Mouse (Mus musculus): ENCODE results near the gene Ttc3. TPM values are rescaled to one million over a fixed set of nuclear protein-coding genes. Genes with fewer than 3 reads are reported as not detected.
A peak's percentile ranks its signal among the peaks of the same experiment; 100 is the strongest.
"Not testable (repeated sequence)": the region's sequence is repeated elsewhere in the genome, so short reads cannot be mapped to it uniquely, and the experiment has no call there.

The Ttc3 gene
- polyA plus RNA-seq, 1 experiment from 2014 or later: 815 TPM

DNA sequence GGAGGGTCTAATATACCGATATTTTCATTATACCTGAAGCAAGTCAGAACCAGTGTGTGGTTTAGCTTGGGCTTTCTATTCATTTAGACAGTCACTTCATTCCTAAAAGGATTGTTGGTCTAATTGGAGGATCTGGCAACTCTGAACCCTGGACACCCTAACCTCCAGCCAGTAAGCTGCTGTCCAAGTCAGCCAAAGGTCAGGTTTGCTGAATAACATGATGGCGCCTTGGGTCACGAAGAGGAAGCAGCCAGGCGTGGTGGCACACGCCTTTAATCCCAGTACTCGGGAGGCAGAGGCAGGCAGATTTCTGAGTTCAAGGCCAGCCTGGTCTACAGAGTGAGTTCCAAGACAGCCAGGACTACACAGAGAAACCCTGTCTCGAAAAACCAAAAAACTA is 126.8 kb downstream of the Ttc3 start:
- H3K9me3 ChIP-seq (replicated peaks; ENCODE audit: control insufficient read depth, low read length); DNase-seq (ENCODE audit: low spot score); H3K9ac ChIP-seq (ENCODE audit: low read length); H3K27me3 ChIP-seq (replicated peaks; ENCODE audit: control insufficient read depth, insufficient read depth, low read length); H3K27ac ChIP-seq (ENCODE audit: low read depth, low read length); H3K4me3 ChIP-seq (ENCODE audit: low read depth, low read length); ATAC-seq; H3K4me2 ChIP-seq (ENCODE audit: low read length); H3K4me1 ChIP-seq (ENCODE audit: control insufficient read depth, insufficient read depth, low read length): not testable (repeated sequence)
- H3K36me3 ChIP-seq (ENCODE audit: control insufficient read depth, insufficient read depth, low read length): peaks cover 63% of the 10 kb centered on the region
- WGBS: 90% methylated on average over 7 of the region's 7 CpGs

DNA sequence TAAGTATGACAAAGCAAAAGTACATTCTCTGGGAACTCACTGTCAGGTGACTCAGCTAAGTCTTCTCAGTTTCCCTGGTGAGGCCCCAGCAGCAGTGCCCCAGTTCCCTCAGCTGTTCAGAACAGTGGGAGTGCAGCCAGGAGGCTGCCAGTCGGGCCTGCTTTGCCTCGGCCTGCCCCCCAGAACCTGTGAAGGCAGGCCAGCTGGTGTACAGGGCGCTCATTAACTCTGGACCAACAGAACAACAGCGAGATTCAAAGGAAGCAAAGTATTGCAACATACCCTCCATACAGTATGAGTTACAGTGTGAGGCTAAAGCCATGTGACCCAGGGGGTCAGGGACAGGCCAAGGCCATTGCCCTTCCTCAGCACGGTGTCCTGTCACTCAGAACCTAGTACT is 127.5 kb downstream of the Ttc3 start:
- H3K4me1 ChIP-seq (ENCODE audit: control insufficient read depth, insufficient read depth, low read length): no peaks in the 10 kb centered on the region
- H3K27ac ChIP-seq (ENCODE audit: low read depth, low read length): no peak overlapping the region
- no peaks in the 10 kb centered on the region for H3K9me3 ChIP-seq (replicated peaks; ENCODE audit: control insufficient read depth, low read length)
- DNase-seq (ENCODE audit: low spot score): peak; percentile 9
- H3K27me3 ChIP-seq (replicated peaks; ENCODE audit: control insufficient read depth, insufficient read depth, low read length): no peaks in the 10 kb centered on the region
- no peak; the same call in 1 of the 2 replicates for ATAC-seq
- H3K36me3 ChIP-seq (ENCODE audit: control insufficient read depth, insufficient read depth, low read length): peaks cover 69% of the 10 kb centered on the region
- H3K4me2 ChIP-seq (ENCODE audit: low read length): no peak overlapping the region
- no peak overlapping the region for H3K4me3 ChIP-seq (ENCODE audit: low read depth, low read length)
- H3K9ac ChIP-seq (ENCODE audit: low read length): no peak overlapping the region
- 71% methylated on average over 5 of the region's 5 CpGs for whole genome bisulfite sequencing

GRCm38 (mm10) chr16:94504192-94504591 is 133.8 kb downstream of the Ttc3 start:
- no peak overlapping the region for H3K4me2 ChIP-seq (ENCODE audit: low read length)
- H3K27me3 ChIP-seq (replicated peaks; ENCODE audit: control insufficient read depth, insufficient read depth, low read length): no peaks in the 10 kb centered on the region
- H3K9ac ChIP-seq (ENCODE audit: low read length): no peak overlapping the region
- H3K4me1 ChIP-seq (ENCODE audit: control insufficient read depth, insufficient read depth, low read length): no peaks in the 10 kb centered on the region
- no peaks in the 10 kb centered on the region for H3K9me3 ChIP-seq (replicated peaks; ENCODE audit: control insufficient read depth, low read length)
- no peak overlapping the region for H3K4me3 ChIP-seq (ENCODE audit: low read depth, low read length)
- DNase-seq (ENCODE audit: low spot score) (no peak), ATAC-seq (no peak)
- 88% methylated on average over 5 of the region's 5 CpGs for WGBS
- H3K27ac ChIP-seq (ENCODE audit: low read depth, low read length): no peak overlapping the region
- peaks cover 75% of the 10 kb centered on the region for H3K36me3 ChIP-seq (ENCODE audit: control insufficient read depth, insufficient read depth, low read length)

DNA sequence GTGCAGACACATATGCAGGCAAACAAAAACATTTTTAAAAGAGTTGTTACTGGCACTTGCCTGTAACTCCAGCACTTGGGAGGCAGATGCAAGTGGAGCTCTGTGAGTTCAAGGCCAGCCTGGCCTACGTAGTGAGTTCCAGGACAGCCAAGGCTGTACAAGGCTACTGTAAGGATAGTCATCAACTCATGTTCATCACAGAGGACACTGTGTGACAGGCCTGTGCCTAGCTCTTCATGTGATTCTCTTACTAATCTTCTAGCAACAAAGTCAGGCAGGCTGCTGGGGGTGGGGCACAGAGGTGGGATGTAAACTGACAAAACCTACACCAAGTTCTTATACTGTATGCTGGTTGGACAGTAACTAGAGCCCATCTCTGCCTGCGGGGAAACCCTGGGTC is 136.7 kb downstream of the Ttc3 start:
- DNase-seq (ENCODE audit: low spot score) (no peak), ATAC-seq (no peak)
- Histone ChIP-seq H3K27me3 (replicated peaks; ENCODE audit: control insufficient read depth, insufficient read depth, low read length) (no peaks in the 10 kb centered on the region), H3K9me3 (replicated peaks; ENCODE audit: control insufficient read depth, low read length) (no peaks in the 10 kb centered on the region), H3K4me1 (ENCODE audit: control insufficient read depth, insufficient read depth, low read length) (no peaks in the 10 kb centered on the region), H3K27ac (ENCODE audit: low read depth, low read length) (no peak overlapping the region), H3K9ac (ENCODE audit: low read length) (no peak overlapping the region), H3K4me2 (ENCODE audit: low read length) (no peak overlapping the region), H3K36me3 (ENCODE audit: control insufficient read depth, insufficient read depth, low read length) (peaks cover 72% of the 10 kb centered on the region), H3K4me3 (ENCODE audit: low read depth, low read length) (no peak overlapping the region)
- 97% methylated on average over 2 of the region's 2 CpGs for WGBS

DNA sequence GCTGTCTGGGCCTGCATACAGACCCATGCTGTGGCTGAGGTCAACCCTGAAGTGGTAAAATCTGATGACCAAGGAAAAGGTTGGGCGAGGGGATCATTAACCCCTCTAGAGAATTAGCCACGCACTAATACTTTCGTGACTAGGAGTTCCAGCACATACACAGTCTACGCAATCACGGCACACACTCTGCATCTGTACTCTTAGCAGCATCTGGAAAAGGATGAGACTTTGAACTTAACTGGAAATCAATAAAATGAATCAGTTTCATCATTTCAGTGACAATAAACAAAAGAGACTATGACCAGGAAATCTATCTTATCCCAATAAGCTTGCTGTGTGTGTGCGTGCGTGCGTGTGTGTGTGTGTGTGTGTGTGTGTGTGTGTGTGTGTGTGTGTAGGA is 138.4 kb downstream of the Ttc3 start:
- H3K4me2 ChIP-seq (ENCODE audit: low read length): no peak overlapping the region
- H3K27ac ChIP-seq (ENCODE audit: low read depth, low read length): no peak overlapping the region
- H3K27me3 ChIP-seq (replicated peaks; ENCODE audit: control insufficient read depth, insufficient read depth, low read length): no peaks in the 10 kb centered on the region
- H3K9ac ChIP-seq (ENCODE audit: low read length): no peak overlapping the region
- no peak overlapping the region for H3K4me3 ChIP-seq (ENCODE audit: low read depth, low read length)
- WGBS: 96% methylated on average over 8 of the region's 8 CpGs
- DNase-seq (ENCODE audit: low spot score) (no peak), ATAC-seq (no peak)
- peaks cover 57% of the 10 kb centered on the region for H3K36me3 ChIP-seq (ENCODE audit: control insufficient read depth, insufficient read depth, low read length)
- no peaks in the 10 kb centered on the region for H3K4me1 ChIP-seq (ENCODE audit: control insufficient read depth, insufficient read depth, low read length)
- no peaks in the 10 kb centered on the region for H3K9me3 ChIP-seq (replicated peaks; ENCODE audit: control insufficient read depth, low read length)

DNA sequence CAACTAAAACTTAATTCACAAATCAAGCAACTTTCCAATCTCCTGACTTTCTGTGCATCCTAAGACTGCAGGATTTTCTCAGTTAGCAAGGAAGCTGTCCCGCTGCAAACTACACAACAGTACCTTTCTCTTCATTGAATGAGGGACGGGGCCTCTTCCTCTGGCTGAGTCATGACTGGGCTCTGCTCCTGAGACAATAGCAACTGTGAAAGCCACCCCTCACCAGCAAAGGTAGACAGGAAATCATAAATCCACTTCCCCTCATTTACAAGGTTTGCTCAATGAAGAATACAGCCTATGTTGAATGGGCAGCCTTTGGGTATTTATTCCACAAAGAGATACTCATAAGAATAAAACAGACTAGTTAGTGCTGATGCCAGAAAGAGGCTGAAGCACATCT is 139.6 kb downstream of the Ttc3 start:
- 82% methylated on average over 2 of the region's 2 CpGs for WGBS
- no peak for DNase-seq (ENCODE audit: low spot score)
- H3K9me3 ChIP-seq (replicated peaks; ENCODE audit: control insufficient read depth, low read length): no peaks in the 10 kb centered on the region

GRCm38 (mm10) chr16:94517606-94518005 is 147.2 kb downstream of the Ttc3 start:
- no peak for ATAC-seq
- H3K4me2 ChIP-seq (ENCODE audit: low read length): no peak overlapping the region
- H3K4me3 ChIP-seq (ENCODE audit: low read depth, low read length): no peak overlapping the region
- no peak overlapping the region for H3K27ac ChIP-seq (ENCODE audit: low read depth, low read length)
- H3K9ac ChIP-seq (ENCODE audit: low read length): no peak overlapping the region
- H3K9me3 ChIP-seq (replicated peaks; ENCODE audit: control insufficient read depth, low read length): no peaks in the 10 kb centered on the region
- no peaks in the 10 kb centered on the region for H3K27me3 ChIP-seq (replicated peaks; ENCODE audit: control insufficient read depth, insufficient read depth, low read length)
- no peaks in the 10 kb centered on the region for H3K36me3 ChIP-seq (ENCODE audit: control insufficient read depth, insufficient read depth, low read length)
- no peaks in the 10 kb centered on the region for H3K4me1 ChIP-seq (ENCODE audit: control insufficient read depth, insufficient read depth, low read length)
- no peak for DNase-seq (ENCODE audit: low spot score)
- WGBS: 88% methylated on average over 2 of the region's 2 CpGs

More for the DNA sequence above, 139.6 kb downstream of the Ttc3 start:
- no peak overlapping the region for H3K27ac ChIP-seq (ENCODE audit: low read depth, low read length)
- H3K27me3 ChIP-seq (replicated peaks; ENCODE audit: control insufficient read depth, insufficient read depth, low read length): no peaks in the 10 kb centered on the region
- no peak overlapping the region for H3K9ac ChIP-seq (ENCODE audit: low read length)
- H3K36me3 ChIP-seq (ENCODE audit: control insufficient read depth, insufficient read depth, low read length): peaks cover 45% of the 10 kb centered on the region
- no peak overlapping the region for H3K4me3 ChIP-seq (ENCODE audit: low read depth, low read length)
- no peak overlapping the region for H3K4me2 ChIP-seq (ENCODE audit: low read length)
- no peak for ATAC-seq
- no peaks in the 10 kb centered on the region for H3K4me1 ChIP-seq (ENCODE audit: control insufficient read depth, insufficient read depth, low read length)

Other genes with a start within 250 kb of the Ttc3 start
- gene Hlcs, start 57.0 kb upstream of the Ttc3 start, polyA plus RNA-seq (2014; fragmentation: Nextera tagmentation; extraction: Ambion mirVana): 3.9 and 4.0 TPM in 2 replicates
- gene Ripply3, start 42.2 kb upstream of the Ttc3 start, polyA plus RNA-seq (2014; fragmentation: Nextera tagmentation; extraction: Ambion mirVana): 0.74 and 0.99 TPM in 2 replicates
- 94.1 and 133 TPM in 2 replicates for gene Pigp, start 1.2 kb downstream of the Ttc3 start, polyA plus RNA-seq (2014; fragmentation: Nextera tagmentation; extraction: Ambion mirVana)
- gene Vps26c, start 156.2 kb downstream of the Ttc3 start, polyA plus RNA-seq (2014; fragmentation: Nextera tagmentation; extraction: Ambion mirVana): 78.7 and 80.7 TPM in 2 replicates
- gene Dyrk1a, start 199.4 kb downstream of the Ttc3 start, polyA plus RNA-seq (2014; fragmentation: Nextera tagmentation; extraction: Ambion mirVana): 14.8 and 15.6 TPM in 2 replicates